Mouse (Mus musculus): ENCODE data around the gene Tnfsf10.

GRCm38 (mm10) chr3:27371725-27372650, 55.2 kb downstream of the Tnfsf10 start:
- TF ChIP-seq POLR2A (IDR thresholded peaks at IDR 0.05; ENCODE audit: extremely low read depth, insufficient read depth, low read length) (no peak), CTCF (IDR thresholded peaks at IDR 0.05; ENCODE audit: low read depth, low read length) (no peak)

All from liver, adult 2 months (tissue).